Mouse (Mus musculus): ENCODE results near the gene Gm19935. TPM values are rescaled to one million over a fixed set of nuclear protein-coding genes. Genes with fewer than 3 reads are reported as not detected.
A peak's percentile ranks its signal among the peaks of the same experiment; 100 is the strongest.

The Gm19935 gene
- 3.1 and 5.1 TPM in 2 replicates for polyA plus RNA-seq (2015; fragmentation: Nextera tagmentation; extraction: Ambion mirVana)

GRCm38 (mm10) chr8:90817293-90817692 is at the start of gene Gm19935:
Gm19935 (minus strand) TSS chr8:90817393.
- ATAC-seq, result no peak
- no peaks in the 10 kb centered on the region for H3K27me3 ChIP-seq (replicated peaks; ENCODE audit: control insufficient read depth, insufficient read depth, low read length)
- H3K4me3 ChIP-seq (ENCODE audit: low read length), result no peak within 1 kb of the TSS
- no peaks in the 10 kb centered on the region for H3K36me3 ChIP-seq (ENCODE audit: control insufficient read depth, insufficient read depth, low read length)
- WGBS, result 86% methylated on average over 2 of the region's 2 CpGs
- no peak within 1 kb of the TSS for H3K9ac ChIP-seq (ENCODE audit: low read depth, low read length)
- peaks cover 2% of the 10 kb centered on the region; the same call in 1 of the 2 replicates for H3K4me1 ChIP-seq (ENCODE audit: control insufficient read depth, insufficient read depth, low read depth, low read length)
- H3K27ac ChIP-seq (ENCODE audit: low read depth, low read length), result peak within 1 kb of the TSS; percentile 45; the same call in 1 of the 2 replicates
- H3K9me3 ChIP-seq (ENCODE audit: control insufficient read depth, low read length), result no peaks in the 10 kb centered on the region
- H3K4me2 ChIP-seq (ENCODE audit: low read length), result peak within 1 kb of the TSS; percentile 11; the same call in 1 of the 2 replicates

DNA sequence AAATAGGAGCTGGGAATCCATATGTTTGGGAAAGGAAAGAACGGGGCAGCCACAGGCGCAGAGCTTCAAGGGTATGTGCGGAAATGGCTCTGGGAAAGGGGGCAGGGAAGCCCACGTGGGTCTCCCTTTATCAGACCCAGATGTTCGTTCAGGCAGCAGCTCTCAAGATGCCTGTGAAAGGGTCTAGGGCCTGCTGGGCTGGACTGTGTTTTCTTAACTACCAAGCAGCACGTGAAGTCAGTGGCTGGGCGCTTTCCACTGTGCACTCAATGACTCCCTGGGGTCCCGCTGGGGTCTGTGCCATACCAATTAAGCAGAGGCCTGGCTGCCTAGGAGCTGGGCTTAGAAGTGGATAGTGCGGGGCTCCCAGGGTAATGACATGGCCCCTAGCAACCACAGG is 44.8 kb upstream of the Gm19935 start:
- Histone ChIP-seq H3K27ac (ENCODE audit: low read depth, low read length) (peak overlapping the region; percentile 72), H3K4me2 (ENCODE audit: low read length) (peak overlapping the region; percentile 18), H3K9me3 (ENCODE audit: control insufficient read depth, low read length) (no peaks in the 10 kb centered on the region), H3K4me3 (ENCODE audit: low read length) (no peak overlapping the region), H3K36me3 (ENCODE audit: control insufficient read depth, insufficient read depth, low read length) (no peaks in the 10 kb centered on the region), H3K9ac (ENCODE audit: low read depth, low read length) (no peak overlapping the region), H3K4me1 (ENCODE audit: control insufficient read depth, insufficient read depth, low read depth, low read length) (peaks cover 16% of the 10 kb centered on the region), H3K27me3 (replicated peaks; ENCODE audit: control insufficient read depth, insufficient read depth, low read length) (no peaks in the 10 kb centered on the region)
- WGBS, result 5% methylated on average over 9 of the region's 9 CpGs
- peak; percentile 89 for ATAC-seq

GRCm38 (mm10) chr8:90861266-90861944 is 44.2 kb upstream of the Gm19935 start:
- Histone ChIP-seq H3K9ac (ENCODE audit: low read depth, low read length) (0 out of 2 replicates have a peak overlapping the region, but pooled peaks have one; percentile 14), H3K27me3 (replicated peaks; ENCODE audit: control insufficient read depth, insufficient read depth, low read length) (no peaks in the 10 kb centered on the region), H3K4me1 (ENCODE audit: control insufficient read depth, insufficient read depth, low read depth, low read length) (peaks cover 16% of the 10 kb centered on the region), H3K27ac (ENCODE audit: low read depth, low read length) (peak overlapping the region; percentile 72), H3K4me3 (ENCODE audit: low read length) (no peak overlapping the region), H3K4me2 (ENCODE audit: low read length) (peak overlapping the region; percentile 18), H3K36me3 (ENCODE audit: control insufficient read depth, insufficient read depth, low read length) (no peaks in the 10 kb centered on the region), H3K9me3 (ENCODE audit: control insufficient read depth, low read length) (no peaks in the 10 kb centered on the region)
- WGBS, result 11% methylated on average over 9 of the region's 9 CpGs
- peak; percentile 55 for ATAC-seq

- no peaks in the 10 kb centered on the region for H3K9me3 ChIP-seq (ENCODE audit: control insufficient read depth, low read length)
- no peak overlapping the region for H3K4me3 ChIP-seq (ENCODE audit: low read length)
- ATAC-seq, result no peak
- no peak overlapping the region for H3K27ac ChIP-seq (ENCODE audit: low read depth, low read length)
- peaks cover 29% of the 10 kb centered on the region for H3K4me1 ChIP-seq (ENCODE audit: control insufficient read depth, insufficient read depth, low read depth, low read length)
- no peaks in the 10 kb centered on the region for H3K27me3 ChIP-seq (replicated peaks; ENCODE audit: control insufficient read depth, insufficient read depth, low read length)
- 98% methylated on average over 2 of the region's 2 CpGs for WGBS
- no peak overlapping the region for H3K4me2 ChIP-seq (ENCODE audit: low read length)
- no peaks in the 10 kb centered on the region for H3K36me3 ChIP-seq (ENCODE audit: control insufficient read depth, insufficient read depth, low read length)
- no peak overlapping the region for H3K9ac ChIP-seq (ENCODE audit: low read depth, low read length)
Observed at GRCm38 (mm10) chr8:90858071-90858470, 40.9 kb upstream of the Gm19935 start.

DNA sequence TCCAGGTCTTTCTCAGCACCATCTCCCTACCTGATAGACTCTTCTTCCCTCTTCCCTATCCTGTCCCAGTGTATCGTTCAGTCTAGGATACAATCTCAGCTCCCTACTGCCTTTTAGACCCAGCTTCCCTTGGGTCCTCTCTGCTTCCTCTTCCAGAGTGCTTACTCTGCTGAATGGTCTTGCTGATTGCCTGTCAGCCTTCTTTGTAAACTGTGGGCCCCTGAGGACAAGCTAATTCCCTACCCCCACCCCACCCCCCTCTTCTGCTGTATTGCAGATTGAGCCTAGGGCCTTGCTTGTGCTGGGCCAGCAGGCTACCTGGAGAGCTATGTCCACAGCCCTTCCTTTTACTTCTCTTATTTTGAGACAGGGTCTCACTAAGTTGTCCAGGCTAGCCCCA is 39.8 kb upstream of the Gm19935 start:
- Histone ChIP-seq H3K36me3 (ENCODE audit: control insufficient read depth, insufficient read depth, low read length) (no peaks in the 10 kb centered on the region), H3K27ac (ENCODE audit: low read depth, low read length) (no peak overlapping the region), H3K4me1 (ENCODE audit: control insufficient read depth, insufficient read depth, low read depth, low read length) (peaks cover 25% of the 10 kb centered on the region), H3K9ac (ENCODE audit: low read depth, low read length) (no peak overlapping the region), H3K27me3 (replicated peaks; ENCODE audit: control insufficient read depth, insufficient read depth, low read length) (no peaks in the 10 kb centered on the region; the same call in 1 of the 2 replicates), H3K4me3 (ENCODE audit: low read length) (no peak overlapping the region), H3K9me3 (ENCODE audit: control insufficient read depth, low read length) (no peaks in the 10 kb centered on the region), H3K4me2 (ENCODE audit: low read length) (no peak overlapping the region)
- 40% methylated on average over 1 of the region's 1 CpGs for WGBS
- ATAC-seq, result no peak

DNA sequence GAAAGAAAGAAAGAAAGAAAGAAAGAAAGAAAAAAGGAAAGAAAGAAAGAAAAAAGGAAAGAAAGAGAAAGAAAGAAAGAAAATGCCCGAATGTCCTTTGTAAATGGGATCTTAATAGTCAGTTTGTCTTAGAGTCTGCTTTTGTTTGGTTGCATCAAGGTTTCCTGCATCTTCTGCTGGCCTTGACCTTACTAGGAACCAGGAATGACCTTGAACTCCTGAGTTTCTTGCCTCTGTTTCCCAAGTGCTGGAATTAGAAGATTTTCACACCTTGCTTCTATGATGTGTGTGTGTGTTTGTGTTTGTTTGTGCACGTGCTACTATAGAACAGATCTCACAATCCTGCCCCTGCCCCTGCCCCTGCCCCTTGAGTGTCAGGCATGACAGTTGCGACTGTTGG is 39.0 kb upstream of the Gm19935 start:
- no peaks in the 10 kb centered on the region for H3K9me3 ChIP-seq (ENCODE audit: control insufficient read depth, low read length)
- no peak overlapping the region for H3K27ac ChIP-seq (ENCODE audit: low read depth, low read length)
- H3K9ac ChIP-seq (ENCODE audit: low read depth, low read length), result no peak overlapping the region
- WGBS, result 91% methylated on average over 3 of the region's 3 CpGs
- no peaks in the 10 kb centered on the region; the same call in 1 of the 2 replicates for H3K27me3 ChIP-seq (replicated peaks; ENCODE audit: control insufficient read depth, insufficient read depth, low read length)
- H3K4me1 ChIP-seq (ENCODE audit: control insufficient read depth, insufficient read depth, low read depth, low read length), result peaks cover 17% of the 10 kb centered on the region
- H3K4me2 ChIP-seq (ENCODE audit: low read length), result no peak overlapping the region
- ATAC-seq, result no peak
- no peaks in the 10 kb centered on the region for H3K36me3 ChIP-seq (ENCODE audit: control insufficient read depth, insufficient read depth, low read length)
- no peak overlapping the region for H3K4me3 ChIP-seq (ENCODE audit: low read length)

GRCm38 (mm10) chr8:90854671-90855161 is 37.5 kb upstream of the Gm19935 start:
- Histone ChIP-seq H3K27me3 (replicated peaks; ENCODE audit: control insufficient read depth, insufficient read depth, low read length) (no peaks in the 10 kb centered on the region; the same call in 1 of the 2 replicates), H3K4me1 (ENCODE audit: control insufficient read depth, insufficient read depth, low read depth, low read length) (peaks cover 18% of the 10 kb centered on the region), H3K36me3 (ENCODE audit: control insufficient read depth, insufficient read depth, low read length) (no peaks in the 10 kb centered on the region), H3K9me3 (ENCODE audit: control insufficient read depth, low read length) (no peaks in the 10 kb centered on the region), H3K4me2 (ENCODE audit: low read length) (peak overlapping the region; percentile 31), H3K9ac (ENCODE audit: low read depth, low read length) (0 out of 2 replicates have a peak overlapping the region, but pooled peaks have one; percentile 27), H3K27ac (ENCODE audit: low read depth, low read length) (peak overlapping the region; percentile 48), H3K4me3 (ENCODE audit: low read length) (no peak overlapping the region)
- peak; percentile 77 for ATAC-seq
- WGBS, result 12% methylated on average over 10 of the region's 10 CpGs

DNA sequence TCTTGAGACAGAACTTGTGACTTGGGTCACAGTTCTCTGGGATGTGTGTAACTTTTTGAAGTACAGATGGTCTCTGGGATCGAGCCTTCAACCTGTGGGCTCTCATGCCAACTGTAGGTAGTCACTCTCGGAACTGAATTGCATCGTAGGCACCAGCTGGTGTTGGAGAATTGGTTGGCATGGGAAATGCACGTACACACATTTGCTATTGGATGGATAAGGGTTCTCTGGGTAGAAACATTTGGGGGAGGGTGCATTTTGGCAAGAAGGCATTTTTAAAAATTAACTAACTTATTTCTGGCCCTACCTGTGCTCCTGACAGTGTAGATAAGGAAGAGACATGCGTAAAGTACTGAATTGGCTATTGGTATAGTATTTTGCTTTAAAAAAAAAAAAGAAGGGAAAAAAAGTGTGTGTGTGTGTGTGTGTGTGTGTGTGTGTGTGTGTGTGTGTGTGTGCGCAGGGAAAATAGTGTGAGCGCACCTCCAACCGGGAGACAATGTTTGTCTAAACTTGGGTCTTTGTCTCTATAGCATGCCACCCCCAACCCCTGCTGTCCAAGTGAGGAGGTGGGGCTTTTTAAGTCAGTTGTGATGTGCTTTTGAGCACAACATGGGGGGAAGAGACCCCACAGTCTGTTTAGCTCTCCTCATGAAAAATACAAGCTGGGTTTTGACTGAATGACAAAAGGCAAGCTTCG is 36.9 kb upstream of the Gm19935 start:
- Histone ChIP-seq H3K27me3 (replicated peaks; ENCODE audit: control insufficient read depth, insufficient read depth, low read length) (no peaks in the 10 kb centered on the region; the same call in 1 of the 2 replicates), H3K4me1 (ENCODE audit: control insufficient read depth, insufficient read depth, low read depth, low read length) (peaks cover 21% of the 10 kb centered on the region), H3K9ac (ENCODE audit: low read depth, low read length) (0 out of 2 replicates have a peak overlapping the region, but pooled peaks have one; percentile 27), H3K9me3 (ENCODE audit: control insufficient read depth, low read length) (no peaks in the 10 kb centered on the region), H3K36me3 (ENCODE audit: control insufficient read depth, insufficient read depth, low read length) (no peaks in the 10 kb centered on the region), H3K4me3 (ENCODE audit: low read length) (no peak overlapping the region), H3K27ac (ENCODE audit: low read depth, low read length) (peak overlapping the region; percentile 48; the same call in 1 of the 2 replicates), H3K4me2 (ENCODE audit: low read length) (peak overlapping the region; percentile 31)
- 39% methylated on average over 9 of the region's 9 CpGs for WGBS
- no peak; the same call in 1 of the 2 replicates for ATAC-seq

GRCm38 (mm10) chr8:90851544-90851943 is 34.4 kb upstream of the Gm19935 start:
- Histone ChIP-seq H3K27ac (ENCODE audit: low read depth, low read length) (no peak overlapping the region), H3K9me3 (ENCODE audit: control insufficient read depth, low read length) (no peaks in the 10 kb centered on the region), H3K4me2 (ENCODE audit: low read length) (no peak overlapping the region), H3K4me1 (ENCODE audit: control insufficient read depth, insufficient read depth, low read depth, low read length) (peaks cover 22% of the 10 kb centered on the region), H3K4me3 (ENCODE audit: low read length) (no peak overlapping the region), H3K9ac (ENCODE audit: low read depth, low read length) (no peak overlapping the region), H3K36me3 (ENCODE audit: control insufficient read depth, insufficient read depth, low read length) (no peaks in the 10 kb centered on the region), H3K27me3 (replicated peaks; ENCODE audit: control insufficient read depth, insufficient read depth, low read length) (no peaks in the 10 kb centered on the region; the same call in 1 of the 2 replicates)
- 46% methylated on average over 8 of the region's 8 CpGs for WGBS
- ATAC-seq, result no peak

All from hindbrain, embryonic 16.5 days (tissue).